Mouse (Mus musculus) spleen, adult 2 months (tissue): Measurements from ENCODE around the gene Cryzl2.

Experiments
- CTCF ChIP-seq: fragments of 200-500 bp; IDR thresholded peaks from 2 replicates; pipeline ENCODE4 v1.5.1; 2011; ENCODE audit warnings: mild to moderate bottlenecking, inconsistent platforms; ENCODE audit not compliant: insufficient read depth, insufficient read length, insufficient replicate concordance; ENCODE audit errors: extremely low read depth
- POLR2A ChIP-seq: fragments of 200-500 bp; IDR thresholded peaks from 2 replicates; pipeline ENCODE4 v1.6.1; 2011; ENCODE audit warnings: low read depth, low read length, inconsistent platforms

DNA sequence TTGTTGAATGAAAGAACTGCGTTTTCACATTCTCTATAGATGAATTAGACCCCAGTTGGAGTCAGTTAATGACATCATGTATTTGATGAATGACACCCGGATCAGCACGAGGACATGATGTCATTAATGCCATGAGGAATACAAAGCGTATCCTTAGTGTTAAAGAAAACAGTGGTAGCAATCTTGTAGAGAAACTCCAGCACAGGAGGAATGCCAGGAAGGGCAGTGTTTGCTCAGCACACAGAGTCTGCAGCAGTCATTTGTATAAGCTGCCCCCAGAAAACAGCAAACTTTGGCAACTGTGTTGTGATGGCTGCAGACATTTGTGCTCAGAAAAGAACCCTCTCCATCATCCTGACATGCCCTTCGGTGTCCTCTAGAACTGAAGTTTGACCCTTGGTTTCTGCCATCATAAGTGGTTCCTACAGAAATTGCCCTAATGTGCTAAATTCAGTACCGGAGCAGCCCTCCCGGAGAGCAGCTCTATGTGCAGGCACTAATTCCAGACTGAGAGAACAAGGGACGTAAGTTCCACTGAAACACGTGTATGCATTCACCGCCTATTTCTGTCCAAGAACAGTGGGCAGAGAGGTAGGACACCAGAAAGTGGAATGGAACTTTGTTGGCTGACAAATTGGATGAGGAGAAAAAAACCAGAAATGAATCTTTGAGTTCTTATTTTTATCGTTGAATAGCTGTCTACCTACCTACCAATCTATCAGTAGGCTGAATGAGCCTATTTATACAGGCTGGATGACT is 54.5 kb downstream of the Cryzl2 start:
- no peak for TF ChIP-seq CTCF
- TF ChIP-seq POLR2A = no peak
